Mouse (Mus musculus) layer of hippocampus, adult 18-20 months (tissue): ENCODE data around the gene Pou3f1. TPM values are rescaled to one million over a fixed set of nuclear protein-coding genes. Genes with fewer than 3 reads are reported as not detected.

Source experiments
- DNase-seq, 2 experiments: peaks; one replicate each; pipeline ENCODE4 v3.0.0; 2022; ENCODE audit warnings: low spot score in 2 of 2
- long read RNA-seq: library from polyadenylated mRNA; stranded (forward); transcript quantifications from one replicate; pipeline ENCODE4 v2.0.0, GENCODE M21; 2021
- total RNA-seq, 2 experiments: library from RNA; stranded (reverse); gene quantifications; 2 replicates each; pipeline ENCODE4 v1.2.3; 2021

Pou3f1 gene
- total RNA-seq, result 10 to 100 TPM; 49.2 to 54.0 TPM
- long read RNA-seq, transcript Pou3f1-201 (1 exons, 3,849 nt), result major isoform, 164 of 164 reads
- long read RNA-seq, partial matches to known transcripts, result 0 of 164 reads
- long read RNA-seq, other reads (novel, unspliced or antisense), result 0 of 164 reads

DNA sequence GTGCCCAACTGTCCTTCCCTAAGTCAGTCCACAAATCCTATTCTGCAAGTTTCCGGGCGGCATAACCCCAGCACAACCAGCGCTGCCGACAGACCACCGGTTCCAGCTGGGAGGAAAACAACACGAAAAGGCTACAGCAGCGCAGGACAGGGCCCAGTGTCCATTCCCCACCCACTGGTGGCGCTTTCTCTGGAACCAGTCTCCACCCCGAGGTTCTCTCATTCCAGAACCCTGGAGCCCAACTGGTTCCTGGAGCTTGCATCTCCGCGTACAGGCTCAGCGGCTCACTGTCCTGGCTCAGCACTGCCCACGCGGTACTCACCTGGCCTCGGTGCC is at the start of gene Pou3f1:
Pou3f1 (plus strand) TSS at position 290 of the 336 bp plus-strand sequence.
- DNase-seq, result no peak

DNA sequence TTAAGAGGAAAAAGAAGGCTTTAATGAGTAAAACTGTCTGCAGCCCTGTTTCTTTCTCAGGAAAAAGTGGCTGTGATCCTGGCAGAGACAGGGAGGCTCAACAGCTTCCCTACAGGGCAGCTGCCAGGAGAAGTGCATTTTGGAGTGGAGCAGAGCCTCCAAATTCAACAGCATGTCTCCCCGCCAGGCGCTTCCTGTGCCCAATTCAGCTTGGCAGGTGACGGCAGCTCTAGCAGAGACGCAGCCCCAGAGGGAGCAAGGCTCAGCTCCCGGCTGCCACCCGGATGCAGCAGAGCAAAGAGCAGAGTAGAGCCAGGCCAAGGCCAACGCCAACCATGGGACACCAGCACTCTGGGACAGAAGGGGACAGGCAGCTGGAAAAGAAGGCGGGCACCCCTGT is 49.4 kb upstream of the Pou3f1 start:
- DNase-seq, result no peak

DNA sequence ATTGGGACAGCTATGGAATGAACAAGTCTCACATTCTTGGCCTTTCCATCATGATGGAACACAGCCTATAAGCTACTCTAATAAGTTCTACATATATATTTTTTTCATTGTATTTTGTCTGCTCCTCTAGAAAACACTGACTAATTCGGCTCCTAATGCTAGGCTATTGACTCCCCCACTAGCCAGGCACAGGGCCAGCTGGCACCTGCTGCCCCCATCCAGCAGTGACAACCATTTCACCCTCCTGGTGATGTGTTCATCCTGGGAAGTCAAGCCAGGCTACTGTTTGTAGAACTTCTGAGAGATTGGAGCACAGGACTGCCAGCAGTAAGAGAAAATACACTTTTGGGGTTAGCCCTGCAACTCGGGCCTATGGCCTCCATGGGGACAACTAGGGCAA is 46.5 kb upstream of the Pou3f1 start:
- DNase-seq, result no peak

DNA sequence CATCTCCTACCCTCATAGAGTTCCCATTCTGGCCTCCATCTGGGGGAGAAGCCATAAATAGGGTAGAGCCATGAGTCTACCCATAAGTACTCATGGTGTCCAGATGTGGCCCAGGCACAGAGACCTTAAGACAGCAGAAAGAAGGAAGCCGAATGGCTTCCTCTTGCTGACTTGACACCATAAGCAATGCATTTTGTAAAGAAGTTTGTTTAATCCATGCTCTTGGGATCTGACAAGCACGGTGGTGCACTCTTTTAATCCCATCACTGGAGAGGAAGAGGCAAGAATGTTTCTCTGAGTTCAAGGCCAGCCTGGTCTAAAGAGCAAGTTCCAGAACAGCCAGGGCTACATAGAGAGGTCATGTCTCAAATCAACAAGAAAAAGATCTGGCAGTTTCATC is 45.9 kb upstream of the Pou3f1 start, which contains the start of gene 3100002H09Rik:
3100002H09Rik (minus strand) TSS at position 101 of the 400 bp plus-strand sequence.
- no peak for DNase-seq

DNA sequence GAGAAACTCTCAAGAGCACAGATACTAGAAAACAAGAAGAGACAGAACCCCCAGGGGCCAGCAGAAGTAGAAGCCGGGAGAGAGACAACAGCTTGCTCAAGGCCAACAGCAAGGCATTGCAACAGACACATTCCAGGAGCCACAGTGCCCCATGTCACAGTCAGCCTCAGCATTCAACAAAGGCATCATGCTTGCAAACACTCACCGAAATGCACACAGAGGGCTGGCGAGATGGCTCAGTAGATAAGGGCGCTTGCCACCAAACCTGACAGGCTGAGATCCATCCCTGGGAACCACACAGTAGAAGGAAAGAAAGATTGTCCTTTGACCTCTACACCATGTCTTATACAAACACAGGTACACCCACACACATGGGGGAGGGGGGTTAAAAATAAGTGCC is 44.8 kb upstream of the Pou3f1 start:
- DNase-seq, result no peak

DNA sequence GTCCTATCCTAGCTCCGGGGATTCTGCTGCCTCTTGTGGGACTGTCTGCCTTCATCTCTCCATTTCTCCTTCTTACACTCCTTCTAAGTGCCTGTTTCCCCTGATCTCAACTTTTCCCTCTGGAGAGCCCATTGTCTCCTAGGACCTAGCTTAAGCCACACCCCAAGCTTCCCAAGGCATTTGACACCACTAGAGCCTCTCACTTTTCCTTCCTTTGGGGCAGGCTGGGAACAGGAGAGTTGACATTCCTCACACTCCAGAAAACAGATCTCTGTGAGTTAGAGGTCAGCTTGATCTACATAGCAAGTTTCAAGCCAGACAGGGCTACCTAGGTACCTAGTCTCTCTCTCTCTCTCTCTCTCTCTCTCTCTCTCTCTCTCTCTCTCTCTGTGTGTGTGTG is 42.4 kb upstream of the Pou3f1 start:
- DNase-seq, result no peak

DNA sequence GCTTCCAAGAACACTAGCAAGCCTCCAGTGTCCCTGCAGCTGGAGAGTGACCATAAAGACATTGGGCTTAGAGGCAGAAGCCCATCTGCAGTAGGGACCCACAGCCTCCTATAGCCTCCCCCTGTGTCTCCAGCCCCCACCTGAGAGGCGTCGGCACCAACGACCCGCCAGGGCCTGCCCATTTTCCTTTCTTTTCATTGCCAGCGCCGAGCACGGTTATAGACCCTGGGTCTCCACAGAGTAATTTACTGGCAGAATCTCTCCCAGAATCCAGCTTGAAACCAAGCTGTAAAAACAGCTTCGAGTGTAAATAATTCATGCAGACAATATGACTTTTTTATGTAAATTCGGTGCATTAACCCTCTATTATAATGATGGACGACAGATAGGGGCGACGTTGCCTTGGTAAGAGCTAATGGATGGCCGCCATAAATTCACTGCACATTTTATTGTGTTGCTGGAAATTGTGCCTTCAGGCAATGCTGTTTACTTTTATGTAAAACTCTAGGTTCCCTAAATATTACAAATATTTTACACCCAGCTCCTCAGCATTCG is 41.1 kb upstream of the Pou3f1 start:
- no peak for DNase-seq

DNA sequence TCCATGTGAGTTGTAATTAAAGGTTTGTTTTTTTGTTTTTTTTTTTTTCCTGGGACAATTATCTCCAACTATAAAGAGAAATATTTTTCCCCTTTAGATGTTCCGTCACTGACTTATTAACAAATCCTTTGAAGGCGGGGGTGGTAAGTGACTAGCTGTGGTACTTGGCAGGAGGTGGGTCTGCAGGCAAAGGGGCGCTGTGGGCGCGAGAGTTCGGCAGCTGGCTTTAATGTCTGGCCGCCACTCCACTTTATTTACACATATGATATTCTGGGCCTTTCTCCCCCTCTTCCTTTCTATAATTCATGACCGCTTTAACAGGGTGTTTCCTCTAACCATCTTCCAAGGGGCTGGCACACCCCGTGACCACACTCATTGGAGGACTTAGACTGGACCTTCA is 40.6 kb upstream of the Pou3f1 start:
- DNase-seq, result no peak

DNA sequence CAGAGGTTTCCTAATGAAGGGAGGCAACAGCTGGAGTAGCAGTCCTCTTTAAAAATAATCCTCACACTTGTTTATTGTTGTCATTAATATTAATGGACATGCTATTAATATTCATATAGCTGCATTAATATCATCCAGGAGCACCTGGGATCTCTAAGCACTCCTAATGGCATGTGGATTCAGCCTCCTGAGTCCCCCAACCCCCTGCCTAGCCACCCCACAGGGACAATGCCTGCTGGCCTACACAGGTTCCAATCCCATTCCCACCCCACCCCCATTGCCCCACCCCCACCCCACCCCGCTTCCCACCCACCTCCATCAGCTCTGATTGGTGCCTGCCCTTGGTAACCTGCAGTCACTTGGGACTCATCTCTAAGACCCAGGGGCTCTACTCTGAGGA is 40.0 kb upstream of the Pou3f1 start:
- DNase-seq, result no peak

DNA sequence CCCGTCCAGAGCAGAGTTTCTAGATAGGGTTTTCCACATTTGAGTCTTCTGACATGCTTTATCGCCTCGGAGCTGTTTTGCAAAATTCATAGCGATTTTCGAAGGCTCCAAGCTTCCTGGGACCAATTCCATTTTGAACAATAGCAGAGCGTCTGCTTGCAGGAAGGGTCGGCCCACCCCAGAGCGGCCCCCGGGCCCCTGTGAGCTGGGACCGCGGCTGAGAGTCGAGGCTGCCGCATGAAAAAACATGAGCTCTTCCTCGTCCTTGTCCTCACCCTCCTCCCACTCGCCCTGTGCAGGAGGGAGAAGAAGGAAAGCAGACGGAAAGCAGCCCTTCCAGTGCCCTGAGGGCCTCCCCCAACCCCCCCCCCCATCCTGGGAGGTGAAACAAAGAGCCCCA is 38.0 kb upstream of the Pou3f1 start:
- DNase-seq, result no peak

DNA sequence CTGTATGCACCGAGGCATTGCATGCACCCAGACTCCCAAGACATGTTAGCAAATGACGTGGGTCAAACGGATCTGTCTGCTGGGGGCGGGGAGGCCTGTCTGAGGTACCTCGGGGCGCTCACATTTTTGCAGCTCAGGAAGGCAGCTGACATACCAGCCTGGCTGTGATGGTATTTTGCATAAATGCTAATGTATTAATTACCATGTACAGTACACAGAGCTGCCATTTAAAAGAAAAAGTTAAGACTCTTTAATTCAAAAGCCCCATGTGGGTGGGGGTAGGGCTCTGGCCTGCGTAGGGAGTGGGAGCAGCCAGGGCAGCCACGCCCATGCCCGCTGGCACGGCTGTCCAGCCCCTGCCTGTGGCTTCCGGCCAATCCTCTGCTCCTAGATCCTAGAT is 35.2 kb upstream of the Pou3f1 start:
- DNase-seq, result peak in 1 of 2 experiments; percentile 35

DNA sequence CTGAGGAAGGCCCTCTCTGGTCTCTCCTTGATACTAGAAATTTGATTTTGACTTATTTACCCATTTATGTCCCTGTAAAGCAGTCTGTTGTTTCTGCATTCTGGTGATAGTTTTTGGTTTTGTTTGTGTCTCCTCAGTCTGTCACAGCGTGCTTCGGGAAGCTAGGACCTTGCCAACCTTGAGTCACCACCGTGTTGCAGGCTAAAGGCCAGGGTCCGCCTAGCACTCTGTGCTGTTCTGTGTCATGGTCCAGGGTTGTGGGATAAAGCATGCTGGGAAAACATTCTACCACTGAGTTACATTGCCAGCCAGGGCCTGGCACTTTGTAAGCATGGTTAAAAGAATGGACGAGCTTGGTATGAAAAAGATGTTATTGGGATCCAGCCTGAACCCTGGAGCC is 34.0 kb upstream of the Pou3f1 start:
- DNase-seq, result no peak

DNA sequence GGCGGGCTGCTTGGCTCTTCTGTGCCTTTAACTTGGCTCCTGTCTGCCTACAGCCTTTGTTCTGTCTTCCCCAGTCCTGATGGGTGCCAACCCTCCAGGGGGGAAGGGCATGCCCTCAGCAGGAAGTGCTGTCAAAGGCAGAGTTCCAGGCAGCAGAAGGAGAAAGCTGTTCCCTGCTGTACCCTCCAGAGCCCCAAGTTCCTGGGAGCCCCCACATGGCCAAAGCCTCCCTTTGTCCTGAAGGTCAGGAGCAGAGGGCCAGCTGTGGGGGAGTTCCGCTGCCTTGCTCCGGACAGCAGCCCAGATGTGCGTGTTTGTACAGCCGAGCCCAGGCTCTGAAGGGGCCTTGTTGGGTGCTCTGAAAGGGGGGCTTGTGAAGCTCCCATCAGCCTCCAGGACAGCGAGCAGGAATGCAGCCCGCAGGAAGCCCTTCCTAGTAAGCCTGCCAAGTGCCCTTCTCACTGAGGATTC is 32.5 kb upstream of the Pou3f1 start:
- peak; percentile 22 to 53 for DNase-seq

DNA sequence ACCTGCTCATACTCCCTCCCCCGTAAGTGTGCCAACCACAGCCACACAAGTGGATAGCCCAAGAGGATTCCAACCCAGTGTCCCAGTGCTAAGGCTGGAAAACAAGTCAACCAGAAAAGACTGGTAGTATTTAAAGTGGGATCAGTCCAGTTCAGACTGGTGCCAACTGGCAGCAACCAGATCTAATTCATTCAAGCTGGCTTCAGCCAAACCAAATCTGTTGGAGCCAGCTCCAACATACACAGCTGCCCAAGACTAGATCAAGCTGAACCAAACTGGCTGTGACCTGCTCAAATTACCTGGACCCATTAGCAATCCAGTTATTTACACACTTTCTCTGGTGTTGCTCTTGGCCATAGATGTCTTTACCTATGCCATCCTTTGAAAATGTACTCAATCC is 29.8 kb upstream of the Pou3f1 start:
- no peak for DNase-seq

DNA sequence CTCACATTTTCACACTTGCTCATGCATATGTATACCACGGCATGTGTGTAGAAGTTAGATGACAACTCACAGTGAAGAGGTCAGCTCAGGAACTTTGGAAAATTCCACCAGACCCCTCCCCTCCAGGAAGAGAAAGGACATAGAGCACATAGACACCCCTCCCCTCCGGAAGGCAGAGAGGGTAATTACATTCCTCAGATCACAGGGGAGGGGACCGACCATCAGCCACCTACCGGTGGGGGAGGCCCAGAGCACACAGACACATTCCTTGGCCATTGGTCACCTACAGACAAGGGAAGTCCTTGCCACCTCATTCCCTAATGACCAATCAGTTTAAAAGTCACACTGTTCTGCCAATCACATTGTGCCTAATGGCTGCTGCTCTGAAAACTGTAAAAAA is 25.2 kb upstream of the Pou3f1 start:
- no peak for DNase-seq

DNA sequence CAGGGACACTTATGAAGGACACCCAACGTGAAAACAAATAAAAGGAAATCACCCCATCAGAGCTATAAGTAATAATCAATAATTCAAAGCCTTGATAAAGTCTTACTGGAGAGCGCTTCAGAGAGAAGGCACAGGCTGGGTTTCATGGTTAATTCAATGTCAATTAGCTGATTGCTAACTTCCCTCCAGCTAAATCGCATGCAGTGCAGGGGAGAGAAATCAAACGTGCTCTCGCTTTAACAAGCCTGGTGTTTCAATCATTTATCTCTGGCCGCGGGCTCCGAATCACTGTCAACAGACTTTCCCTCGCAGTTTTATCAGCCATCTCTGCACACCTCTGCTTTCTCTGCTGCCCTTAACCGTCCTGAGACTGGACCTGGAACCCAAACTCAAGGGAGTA is 23.8 kb upstream of the Pou3f1 start:
- no peak for DNase-seq

DNA sequence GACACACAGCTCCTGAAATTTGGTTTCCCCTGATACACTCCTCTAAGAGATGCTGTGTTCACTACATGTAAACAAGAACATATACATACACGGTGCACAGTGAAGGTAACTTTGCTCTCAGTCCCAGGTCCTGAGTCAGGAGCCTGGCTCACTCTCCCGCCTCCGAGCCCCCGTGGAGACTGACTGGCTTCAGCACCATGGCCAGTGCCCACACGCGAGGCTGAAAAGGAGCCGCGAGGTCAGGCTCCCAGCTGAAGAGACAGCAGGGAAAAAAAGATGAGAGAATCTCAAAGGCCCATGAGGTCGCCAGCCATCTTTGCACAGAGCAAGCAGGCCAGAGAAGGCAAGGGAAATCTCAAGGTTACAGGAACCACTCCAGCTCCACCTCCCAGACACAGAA is 23.3 kb upstream of the Pou3f1 start:
- no peak for DNase-seq

DNA sequence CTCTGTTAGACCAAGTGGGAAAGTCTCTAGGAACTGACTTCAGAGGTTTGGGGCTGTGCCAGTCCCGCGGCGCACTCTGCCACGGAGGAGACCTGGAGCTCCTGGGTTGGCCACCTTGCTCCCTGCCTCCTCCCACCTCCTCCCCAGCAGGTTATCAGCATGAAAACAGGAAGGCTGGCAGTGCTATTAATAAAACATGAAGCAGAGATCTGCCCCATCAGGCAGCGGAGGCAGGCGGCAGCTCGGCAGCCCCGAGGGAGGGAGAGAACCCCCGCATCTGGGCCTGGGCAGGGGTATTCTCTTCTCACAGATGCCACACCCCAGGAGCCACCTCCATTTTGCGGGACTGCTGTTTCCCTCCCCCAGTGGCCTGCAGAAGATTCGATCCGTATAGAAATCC is 16.9 kb upstream of the Pou3f1 start:
- DNase-seq, result no peak

DNA sequence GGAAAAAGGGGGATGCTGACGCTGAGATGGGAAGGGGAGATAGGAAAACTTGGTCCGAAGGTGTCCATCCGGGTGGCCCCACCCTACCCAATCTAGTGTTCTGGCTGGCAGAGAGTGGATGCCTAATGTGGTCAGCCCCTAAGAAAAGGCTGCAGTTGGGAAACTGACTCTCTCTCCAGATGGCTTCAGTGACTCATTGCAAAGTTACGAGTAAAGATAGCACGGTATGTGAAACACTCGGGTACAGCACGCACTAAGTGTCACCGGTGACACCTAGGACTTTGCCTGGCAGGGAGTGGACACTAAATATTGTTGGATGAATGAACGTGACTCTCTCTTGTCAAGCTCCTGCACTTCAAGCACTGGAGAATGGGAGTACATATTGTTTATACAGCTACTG is 12.7 kb upstream of the Pou3f1 start:
- DNase-seq, result no peak

DNA sequence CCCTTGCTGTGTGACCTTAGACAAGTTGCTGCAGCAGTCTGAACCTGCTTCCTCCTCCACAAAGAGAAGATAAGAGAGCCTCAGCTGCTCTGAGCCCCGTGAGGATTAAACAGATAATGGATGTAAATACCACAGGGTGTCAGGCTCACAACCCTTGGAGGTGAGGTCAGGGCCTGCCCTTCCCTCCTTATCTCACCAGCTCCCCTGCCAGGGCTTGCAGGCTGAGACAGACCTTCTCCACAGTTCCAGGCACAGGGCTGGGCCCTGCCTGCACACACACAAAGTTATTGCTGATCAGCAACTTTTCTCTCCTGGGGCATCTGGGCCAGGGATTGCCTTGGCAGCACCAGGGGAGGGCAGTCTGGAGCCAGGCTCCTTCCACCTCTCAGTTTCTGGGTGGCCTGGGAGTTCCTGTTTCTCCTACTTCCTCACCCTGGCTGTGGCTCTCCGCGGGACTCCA is 11.6 kb upstream of the Pou3f1 start:
- no peak for DNase-seq

DNA sequence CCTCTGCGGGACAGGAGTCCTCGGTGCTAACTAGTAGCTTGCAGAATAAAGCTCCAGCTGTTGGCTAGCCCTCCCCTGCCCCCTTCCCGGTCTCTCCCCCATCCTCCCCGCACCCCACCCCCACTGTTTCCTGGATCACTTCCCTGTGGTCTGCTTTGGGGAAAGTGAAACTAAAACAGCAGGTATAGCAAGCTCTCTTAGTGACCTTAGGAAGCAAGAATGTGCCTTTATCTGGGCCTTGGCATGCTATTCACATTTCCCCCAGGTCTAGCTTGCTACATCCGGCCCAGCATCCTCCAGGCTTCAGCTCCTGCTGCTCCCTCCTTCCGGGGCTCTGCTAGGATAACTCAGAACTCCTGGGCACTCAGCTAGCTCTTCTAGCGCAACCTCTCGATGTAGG is 10.0 kb upstream of the Pou3f1 start:
- DNase-seq, result no peak

DNA sequence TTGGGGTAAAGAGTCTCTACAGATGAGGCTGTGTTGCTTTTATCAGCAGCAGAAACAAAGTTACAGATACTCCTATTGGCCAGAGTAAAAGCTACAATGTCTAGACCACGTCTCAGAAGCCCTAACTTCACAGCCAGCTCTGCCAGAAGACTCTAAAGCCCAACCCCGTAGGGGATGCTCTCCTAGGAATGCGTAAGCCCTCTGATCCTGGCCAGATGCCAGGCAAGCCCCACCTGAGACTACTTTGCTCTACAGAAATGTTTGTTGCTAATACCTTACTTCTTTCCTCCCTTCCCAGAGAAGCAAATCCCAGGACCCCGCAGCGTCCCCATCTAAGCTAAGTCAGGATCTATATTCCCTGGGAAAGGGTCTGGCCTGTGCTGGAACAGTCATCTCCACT is 8.7 kb upstream of the Pou3f1 start:
- no peak for DNase-seq

DNA sequence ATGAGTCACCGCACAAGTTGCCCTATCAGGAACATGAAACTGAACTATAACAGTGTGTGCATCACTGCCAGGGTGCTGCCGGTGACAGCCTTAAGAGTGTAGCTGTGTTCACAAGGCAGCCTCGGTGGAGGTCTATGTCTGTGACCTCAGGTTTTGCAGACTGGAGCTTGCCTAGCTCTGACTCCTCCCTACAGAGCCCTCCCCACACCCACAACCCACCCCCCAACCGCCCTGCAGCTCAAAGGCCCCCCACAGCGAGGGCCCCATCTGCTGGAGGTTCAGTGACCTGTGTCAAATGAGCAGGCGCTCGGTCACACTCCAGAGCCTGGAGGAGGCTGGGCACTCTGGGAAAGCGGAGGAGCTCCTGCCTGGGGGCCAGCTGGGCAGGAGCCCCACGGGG is 3.7 kb upstream of the Pou3f1 start:
- no peak for DNase-seq
